Mouse (Mus musculus) gastrocnemius, postnatal 36 days (tissue): ENCODE data around the gene E030030I06Rik. TPM values are rescaled to one million over a fixed set of nuclear protein-coding genes. Genes with fewer than 3 reads are reported as not detected.

ENCODE experiments used
- total RNA-seq, 2 experiments: library from RNA; stranded (reverse); gene quantifications; 2 replicates each; pipeline ENCODE4 v1.2.3; 2021

Gene E030030I06Rik
- total RNA-seq, 2 experiments from 2014 or later, result 0.71 to 1.1 TPM

Other genes starting within 250 kb of the E030030I06Rik start
- gene 4930444G20Rik, start 81.2 kb downstream of the E030030I06Rik start, total RNA-seq, result not detected
- gene Raet1e, start 9.3 kb upstream of the E030030I06Rik start, total RNA-seq, result not detected
- gene H60b, start 9.3 kb upstream of the E030030I06Rik start, total RNA-seq, result not detected
- not detected for gene Raet1d, start 211.3 kb upstream of the E030030I06Rik start, total RNA-seq